Mouse (Mus musculus) E14TG2a.4 (cell line): Measurements from ENCODE around the gene Ccni.

Experiments used
- H3K27me3 ChIP-seq: 2 replicates; pipeline ENCODE4 v1.6.1; 2014; ENCODE audit warnings: low read length, control low read depth; ENCODE audit not compliant: insufficient read depth
- H3K36me3 ChIP-seq: 2 replicates; pipeline ENCODE4 v1.6.1; 2014; ENCODE audit warnings: low read length, control low read depth; ENCODE audit not compliant: insufficient read depth
- H3K4me1 ChIP-seq: replicated peaks from 2 replicates; pipeline ENCODE4 v1.6.1; 2014; ENCODE audit warnings: low read depth, low read length, control low read depth
- H3K4me3 ChIP-seq: replicated peaks from 2 replicates; pipeline ENCODE4 v1.5.1; 2014; ENCODE audit warnings: mild to moderate bottlenecking, low read length
- H3K9me3 ChIP-seq: 2 replicates; pipeline ENCODE4 v1.6.1; 2014; ENCODE audit warnings: low read length, control low read depth
- CTCF ChIP-seq: conservative IDR thresholded peaks from 2 replicates; pipeline ENCODE4 v1.5.1; 2014; ENCODE audit warnings: low read length
- NANOG ChIP-seq: IDR thresholded peaks from 2 replicates; pipeline ENCODE4 v1.6.1; 2014; ENCODE audit warnings: borderline replicate concordance, low read length, mixed read lengths
- POU5F1 ChIP-seq: IDR thresholded peaks from 2 replicates; pipeline ENCODE4 v1.6.1; 2014; ENCODE audit warnings: low read length, borderline replicate concordance

Gene Ccni

DNA sequence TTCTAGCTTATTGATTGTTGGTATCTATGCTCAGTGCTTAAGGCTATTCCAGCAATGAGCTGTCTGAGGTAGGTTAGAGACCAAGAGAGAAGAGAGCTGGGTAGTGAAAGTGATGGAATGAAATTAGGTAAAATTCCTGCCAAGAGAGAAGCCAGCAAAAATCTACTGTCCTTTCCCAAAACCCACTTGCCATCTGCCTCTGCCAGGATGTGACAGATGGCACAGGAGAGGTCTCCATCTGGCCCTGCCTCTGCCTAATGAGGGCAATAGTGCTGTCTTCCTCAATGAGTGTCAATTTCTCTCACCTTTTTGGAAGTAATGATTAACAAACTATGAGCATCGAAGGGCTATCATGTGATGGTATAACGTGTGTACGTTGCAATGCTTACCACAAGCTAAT lies 29.6 kb upstream of the Ccni start:
- Histone ChIP-seq H3K4me1 (no peaks in the 10 kb centered on the region), H3K36me3 (no peaks in the 10 kb centered on the region), H3K9me3 (no peaks in the 10 kb centered on the region; the same call in 1 of the 2 replicates), H3K27me3 (no peaks in the 10 kb centered on the region), H3K4me3 (no peak overlapping the region)
- TF ChIP-seq POU5F1 (no peak), NANOG (no peak)

DNA sequence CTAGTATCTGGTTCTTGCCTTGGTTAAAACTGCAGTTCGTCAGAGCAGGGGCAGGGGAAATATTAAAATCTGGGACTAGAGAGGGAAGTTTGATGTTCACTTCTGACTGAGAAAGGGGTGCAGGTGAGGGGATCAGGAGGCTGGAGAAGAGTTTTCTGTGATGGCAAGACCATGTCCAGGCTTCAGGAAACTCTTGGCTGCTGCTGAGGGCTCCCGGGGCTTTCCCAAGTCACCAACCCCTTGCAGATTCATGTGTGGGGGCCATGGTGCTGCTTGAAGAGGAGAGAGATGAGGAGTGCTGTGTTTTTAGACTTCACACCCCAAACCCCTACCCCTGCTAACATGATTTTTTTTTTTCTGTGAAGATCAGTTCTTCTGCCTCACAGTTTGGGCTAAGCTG lies 28.3 kb upstream of the Ccni start:
- no peaks in the 10 kb centered on the region for H3K27me3 ChIP-seq
- no peaks in the 10 kb centered on the region for H3K4me1 ChIP-seq
- no peaks in the 10 kb centered on the region for H3K36me3 ChIP-seq
- no peak for TF ChIP-seq POU5F1
- no peak for TF ChIP-seq NANOG
- TF ChIP-seq CTCF: no peak
- H3K4me3 ChIP-seq: no peak overlapping the region
- no peaks in the 10 kb centered on the region; the same call in 1 of the 2 replicates for H3K9me3 ChIP-seq

DNA sequence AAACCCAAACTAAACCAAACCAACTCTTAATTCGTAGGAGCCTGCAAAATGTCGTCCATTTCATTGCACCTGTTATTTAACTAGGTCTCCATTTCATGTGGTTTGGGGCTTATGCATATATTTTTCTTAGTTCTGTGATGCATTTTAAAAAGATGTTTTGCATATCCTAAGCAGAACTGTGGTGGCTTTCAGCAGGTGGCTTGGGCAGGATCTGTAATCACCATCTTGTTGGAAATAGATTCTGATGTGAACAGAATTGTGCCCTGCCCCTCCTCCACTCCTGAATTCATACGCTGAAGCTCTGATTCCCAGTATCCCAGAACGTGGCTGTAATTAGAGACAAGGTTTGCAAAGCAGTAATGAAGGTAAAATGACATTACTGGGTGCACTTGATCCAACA lies 27.8 kb upstream of the Ccni start:
- TF ChIP-seq NANOG (no peak), POU5F1 (no peak), CTCF (no peak)
- H3K36me3 ChIP-seq: no peaks in the 10 kb centered on the region
- H3K4me1 ChIP-seq: no peaks in the 10 kb centered on the region
- H3K4me3 ChIP-seq: no peak overlapping the region
- no peaks in the 10 kb centered on the region; the same call in 1 of the 2 replicates for H3K9me3 ChIP-seq
- H3K27me3 ChIP-seq: no peaks in the 10 kb centered on the region

DNA sequence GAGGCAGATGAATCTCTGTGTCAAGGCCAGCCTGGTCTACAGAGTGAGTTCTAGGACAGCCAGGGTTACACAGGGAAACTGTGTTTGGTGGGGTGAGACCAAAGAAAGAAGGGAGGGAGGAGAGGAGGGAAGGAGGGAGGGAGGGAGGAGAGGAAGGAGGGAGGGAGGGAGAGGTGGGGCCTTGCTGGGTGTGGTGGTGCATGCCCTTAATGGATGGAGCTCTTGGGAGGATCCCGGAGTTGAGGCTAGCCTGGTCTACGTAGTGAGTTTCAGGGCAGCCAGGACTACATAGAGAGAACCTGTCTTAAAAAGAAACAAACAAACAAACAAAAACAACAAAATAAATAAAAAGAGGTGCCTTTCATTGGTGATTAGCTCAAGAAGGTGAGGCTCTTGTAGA lies 26.5 kb upstream of the Ccni start:
- Histone ChIP-seq H3K9me3 (no peaks in the 10 kb centered on the region; the same call in 1 of the 2 replicates), H3K27me3 (no peaks in the 10 kb centered on the region), H3K4me1 (no peaks in the 10 kb centered on the region), H3K36me3 (no peaks in the 10 kb centered on the region), H3K4me3 (no peak overlapping the region)
- TF ChIP-seq NANOG (no peak), POU5F1 (no peak), CTCF (no peak)

DNA sequence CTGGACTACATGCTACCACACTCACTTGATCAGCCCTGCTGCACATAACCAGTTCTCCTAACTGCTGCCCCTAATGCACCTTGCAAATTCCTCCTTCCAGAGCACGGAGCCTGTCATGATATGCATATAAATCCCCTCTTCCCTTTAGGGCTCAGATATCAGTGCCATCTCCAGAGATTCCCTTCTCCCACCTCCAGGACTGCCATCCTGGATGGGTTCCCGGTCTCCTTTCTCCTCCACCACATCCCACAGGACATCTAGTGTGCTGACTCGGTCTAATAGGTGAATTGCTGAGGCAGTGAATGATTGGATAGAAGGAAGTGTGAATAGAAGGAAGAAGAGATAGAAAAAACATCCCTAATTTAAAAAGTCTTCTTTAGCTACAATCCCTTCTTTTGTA lies 25.4 kb upstream of the Ccni start:
- TF ChIP-seq POU5F1: no peak
- TF ChIP-seq CTCF: no peak
- TF ChIP-seq NANOG: no peak
- no peaks in the 10 kb centered on the region; the same call in 1 of the 2 replicates for H3K9me3 ChIP-seq
- H3K4me3 ChIP-seq: no peak overlapping the region
- H3K27me3 ChIP-seq: no peaks in the 10 kb centered on the region
- no peaks in the 10 kb centered on the region for H3K4me1 ChIP-seq
- no peaks in the 10 kb centered on the region for H3K36me3 ChIP-seq

DNA sequence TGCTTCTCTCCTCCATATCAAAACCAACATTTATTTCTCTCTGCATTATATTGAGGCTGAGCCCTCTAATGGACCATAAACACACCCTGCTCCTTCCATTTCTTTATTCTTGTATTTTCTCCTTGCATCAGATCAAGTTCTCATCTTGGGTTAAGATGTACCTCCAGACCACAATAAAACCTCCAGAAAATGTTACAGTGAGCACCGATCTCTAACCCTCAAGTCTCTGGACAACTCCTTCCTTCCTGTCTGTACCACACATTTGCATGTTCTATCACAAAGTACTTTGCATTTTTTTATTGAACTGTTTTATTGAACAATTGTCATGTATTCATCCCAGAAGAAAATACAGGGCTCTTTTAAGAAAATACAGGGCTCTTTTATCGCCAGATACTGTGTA lies 23.2 kb upstream of the Ccni start:
- TF ChIP-seq NANOG (no peak), POU5F1 (no peak), CTCF (no peak)
- Histone ChIP-seq H3K4me3 (no peak overlapping the region), H3K9me3 (no peaks in the 10 kb centered on the region; the same call in 1 of the 2 replicates), H3K4me1 (no peaks in the 10 kb centered on the region), H3K27me3 (peaks cover 2% of the 10 kb centered on the region; the same call in 1 of the 2 replicates), H3K36me3 (no peaks in the 10 kb centered on the region)

DNA sequence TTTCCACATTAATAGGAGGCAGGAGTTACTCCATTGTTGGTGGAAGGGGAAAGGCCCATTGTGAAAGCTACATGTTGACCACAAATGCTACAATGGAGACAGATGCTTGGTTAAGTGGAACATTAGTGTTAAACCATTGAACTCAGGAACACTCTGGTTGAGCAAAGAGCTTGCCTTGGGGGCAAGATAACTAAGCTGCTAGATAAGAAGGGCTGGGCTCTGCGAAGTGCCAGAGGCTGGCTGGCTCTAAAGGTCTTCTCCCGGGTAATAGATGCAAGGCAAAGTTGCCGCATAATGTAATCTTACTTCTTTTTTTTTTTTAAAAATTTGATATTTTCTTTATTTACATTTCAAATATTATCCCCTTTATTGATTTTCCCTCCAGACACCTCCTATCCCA lies 20.9 kb upstream of the Ccni start:
- Histone ChIP-seq H3K4me3 (no peak overlapping the region), H3K27me3 (peaks cover 7% of the 10 kb centered on the region; the same call in 1 of the 2 replicates), H3K36me3 (no peaks in the 10 kb centered on the region), H3K9me3 (no peaks in the 10 kb centered on the region), H3K4me1 (no peaks in the 10 kb centered on the region)
- TF ChIP-seq POU5F1: no peak
- TF ChIP-seq CTCF: no peak

DNA sequence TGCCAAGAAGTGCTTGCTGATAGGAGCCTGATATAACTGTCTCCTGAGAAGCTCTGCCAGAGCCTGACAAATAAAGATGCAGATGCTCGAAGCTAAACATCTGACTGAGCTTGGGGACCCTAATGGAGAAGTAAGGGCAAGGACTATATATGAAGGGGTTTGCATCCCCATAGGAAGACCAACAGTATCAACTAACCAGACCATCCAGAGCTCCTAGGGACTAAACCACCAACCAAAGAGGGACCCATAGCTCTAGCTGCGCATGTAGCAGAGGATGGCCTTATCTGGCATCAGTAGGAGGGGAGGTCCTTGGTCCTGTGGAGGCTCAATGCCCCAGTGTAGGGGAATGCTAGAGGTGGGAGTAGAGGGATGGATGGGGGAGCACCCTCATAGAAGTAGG lies 18.3 kb upstream of the Ccni start:
- H3K36me3 ChIP-seq: no peaks in the 10 kb centered on the region
- no peaks in the 10 kb centered on the region for H3K4me1 ChIP-seq
- H3K27me3 ChIP-seq: peaks cover 7% of the 10 kb centered on the region; the same call in 1 of the 2 replicates
- no peaks in the 10 kb centered on the region for H3K9me3 ChIP-seq
- TF ChIP-seq NANOG (no peak), CTCF (no peak), POU5F1 (no peak)
- H3K4me3 ChIP-seq: no peak overlapping the region

DNA sequence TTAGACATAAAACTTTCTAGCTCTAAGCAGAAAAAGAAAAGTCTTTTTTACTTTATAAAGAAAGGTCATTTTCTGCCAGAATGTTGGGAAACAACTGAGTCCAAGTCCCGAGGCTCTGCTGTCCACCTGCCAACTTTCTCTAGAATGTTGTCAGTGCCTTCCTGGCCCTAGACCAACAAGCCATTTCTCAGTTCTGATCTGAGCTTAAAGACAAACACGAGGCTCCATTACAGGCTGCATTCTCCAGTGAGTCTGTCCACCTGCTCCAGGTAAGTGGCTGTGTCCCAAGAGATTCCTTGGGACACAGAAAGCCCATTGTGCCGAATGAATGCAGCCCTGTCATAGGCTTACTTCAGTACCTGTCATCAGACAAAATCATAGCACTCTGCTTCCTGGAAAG lies 15.4 kb upstream of the Ccni start:
- Histone ChIP-seq H3K36me3 (no peaks in the 10 kb centered on the region), H3K27me3 (peaks cover 7% of the 10 kb centered on the region; the same call in 1 of the 2 replicates), H3K4me3 (no peak overlapping the region), H3K4me1 (no peaks in the 10 kb centered on the region), H3K9me3 (no peaks in the 10 kb centered on the region)
- TF ChIP-seq NANOG: no peak
- TF ChIP-seq POU5F1: no peak
- no peak for TF ChIP-seq CTCF
